ENCODE assay signal across 9 mouse cellular contexts in the genomic region with DNA sequence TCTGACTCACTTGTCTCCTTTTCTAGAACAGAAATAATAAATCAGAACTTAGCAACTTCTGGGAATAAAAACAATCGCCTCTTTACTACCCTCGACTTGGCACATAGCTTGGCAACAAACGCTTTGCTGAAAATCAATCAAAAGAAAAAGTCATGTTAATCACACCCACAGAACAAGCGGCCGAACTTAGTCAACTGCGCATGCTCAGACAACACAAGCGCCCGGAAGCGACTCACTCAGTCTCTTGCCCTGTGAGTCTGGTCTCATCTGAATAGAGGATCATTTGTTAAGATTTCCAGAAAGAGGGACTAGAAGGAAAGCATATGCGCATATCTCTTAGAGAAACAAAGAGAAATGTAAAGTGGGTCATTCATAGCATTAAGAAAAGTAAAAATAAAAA.
DNase-seq lines count a peak whose midpoint lies in the region; ATAC-seq and TF ChIP-seq lines count a peak whose summit lies in the region.
"Had no signal": no experiment of that assay in that cellular context is flagged by ENCODE, and none has a peak within 500 bp of the region (broad histone marks: within the 10 kb centered on the region; RNA-seq: fewer than 3 reads in every experiment).

No protein-coding gene starts in this region.

- H3K4me2 ChIP-seq in neural tube, embryonic 13.5 days, result peak overlapping the region; percentile 53
- H3K4me2 ChIP-seq: heart, embryonic 13.5 days had no signal

- peak overlapping the region; percentile 20 for H3K4me3 ChIP-seq in left cerebral cortex, adult 2 months
- peak overlapping the region; percentile 50 for H3K4me3 ChIP-seq in layer of hippocampus, adult 2 months
- 0 out of 2 replicates have a peak overlapping the region, but pooled peaks have one; percentile 14 for H3K4me3 ChIP-seq in neural tube, embryonic 13.5 days
- H3K4me3 ChIP-seq: heart, embryonic 13.5 days had no signal

- H3K36me3 ChIP-seq in neural tube, embryonic 13.5 days, result no peaks in the 10 kb centered on the region
- H3K36me3 ChIP-seq: heart, embryonic 13.5 days had no signal

- H3K9ac ChIP-seq in neural tube, embryonic 13.5 days, result no peak overlapping the region
- H3K9ac ChIP-seq: heart, embryonic 13.5 days had no signal

- WGBS in neural tube, embryonic 13.5 days, result 25% methylated on average over 10 of the region's 10 CpGs

- no peak overlapping the region for H3K27ac ChIP-seq in left cerebral cortex, adult 2 months
- H3K27ac ChIP-seq in layer of hippocampus, adult 2 months, result peak overlapping the region; percentile 87
- H3K27ac ChIP-seq in neural tube, embryonic 13.5 days (replicated peaks), result no peak overlapping the region
- H3K27ac ChIP-seq: heart, embryonic 13.5 days had no signal

- no peak for ATAC-seq in neural tube, embryonic 13.5 days (ENCODE audit: low read depth)

- peaks cover 4% of the 10 kb centered on the region; the same call in 1 of the 2 replicates for H3K27me3 ChIP-seq in neural tube, embryonic 13.5 days

- TF ChIP-seq CTCF in left cerebral cortex, adult 2 months (IDR thresholded peaks at IDR 0.05), result no peak
- TF ChIP-seq CTCF in layer of hippocampus, adult 2 months (conservative IDR thresholded peaks at IDR 0.05), result no peak

- intact Hi-C loops in left cerebral cortex, adult 2 months (cut with DNase I), result no loop called here

- H3K9me3 ChIP-seq in neural tube, embryonic 13.5 days, result no peaks in the 10 kb centered on the region
- H3K9me3 ChIP-seq: heart, embryonic 13.5 days had no signal

- no peak for DNase-seq in left cerebral cortex, adult 2 months (ENCODE audit: extremely low spot score in 1 of 2, low spot score in 2 of 2)
- no peak for DNase-seq in left cerebral cortex, adult 8-10 months (ENCODE audit: low spot score in 2 of 2)
- DNase-seq in embryo, embryonic 9.5 days (ENCODE audit: extremely low spot score), result peak; percentile 14
- peak; percentile 62 to 63 for DNase-seq in layer of hippocampus, adult 2 months (ENCODE audit: low spot score in 2 of 2)
- DNase-seq in kidney, postnatal 10 days, result no peak
- DNase-seq in liver, result no peak
- DNase-seq in testis, postnatal 14 days (ENCODE audit: low spot score), result no peak

- peaks cover 20% of the 10 kb centered on the region for H3K4me1 ChIP-seq in neural tube, embryonic 13.5 days (replicated peaks)
- H3K4me1 ChIP-seq: heart, embryonic 13.5 days had no signal

Comparison
In these comparisons a context has a peak if more than half of its experiments do, and no peak if none do; other contexts are left out.
1. DNase-seq: peak in embryo, embryonic 9.5 days (single experiment) and layer of hippocampus, adult 2 months (2 of 2); none in left cerebral cortex, adult 2 months (0 of 2), left cerebral cortex, adult 8-10 months (0 of 2), kidney, postnatal 10 days (single experiment), liver (single experiment) and testis, postnatal 14 days (single experiment).
2. Peak in every context shown above with its lines, with median percentiles within 50 percentile points of each other: H3K4me3 ChIP-seq.